Mouse (Mus musculus) embryonic facial prominence, embryonic 15.5 days (tissue): ENCODE measurements around the gene Arhgap9. TPM values are rescaled to one million over a fixed set of nuclear protein-coding genes. Genes with fewer than 3 reads are reported as not detected.
"Not testable (repeated sequence)": the region's sequence is repeated elsewhere in the genome, so short reads cannot be mapped to it uniquely, and the experiment has no call there.

Experiments used
- ATAC-seq: fragments of 200-750 bp; cut with Nextera tagmentation; 2 replicates; pipeline ENCODE4 v1.8.0; 2017; ENCODE audit warnings: low read depth, moderate TSS enrichment; ENCODE audit not compliant: insufficient number of reproducible peaks, low FRiP score, low TSS enrichment
- H3K27ac ChIP-seq: fragments of 300-500 bp; sonication (generic); replicated peaks from 2 replicates; pipeline ENCODE4 v1.5.1; 2015; ENCODE audit warnings: mild to moderate bottlenecking, inconsistent platforms
- H3K27me3 ChIP-seq: fragments of 300-500 bp; sonication (generic); 2 replicates; pipeline ENCODE4 v1.6.1; 2015; ENCODE audit warnings: inconsistent platforms
- H3K36me3 ChIP-seq: fragments of 300-500 bp; sonication (generic); 2 replicates; pipeline ENCODE4 v1.6.1; 2015; ENCODE audit warnings: mild to moderate bottlenecking, inconsistent platforms
- H3K4me1 ChIP-seq: fragments of 300-500 bp; sonication (generic); 2 replicates; pipeline ENCODE4 v1.6.1; 2015; ENCODE audit warnings: inconsistent platforms
- H3K4me2 ChIP-seq: fragments of 300-500 bp; sonication (generic); replicated peaks from 2 replicates; pipeline ENCODE4 v1.6.1; 2015; ENCODE audit warnings: mild to moderate bottlenecking, inconsistent platforms
- H3K4me3 ChIP-seq: fragments of 300-500 bp; sonication (generic); replicated peaks from 2 replicates; pipeline ENCODE4 v1.5.1; 2015; ENCODE audit warnings: mild to moderate bottlenecking, inconsistent platforms
- H3K9ac ChIP-seq: fragments of 300-500 bp; sonication (generic); 2 replicates; pipeline ENCODE4 v1.6.1; 2015; ENCODE audit warnings: inconsistent platforms
- H3K9me3 ChIP-seq: fragments of 300-500 bp; sonication (generic); replicated peaks from 2 replicates; pipeline ENCODE4 v1.6.1; 2016; ENCODE audit warnings: inconsistent platforms
- WGBS: fragments of 180-500 bp; shearing (Covaris S2); methylation state at CpG from one replicate; pipeline ENCODE4 v1.1.7; 2015; 5-methylcytosine and 5-hydroxymethylcytosine counted together
- polyA plus RNA-seq: library from polyadenylated mRNA; unstranded; fragments of >200 nt; fragmentation: Nextera tagmentation; extraction: Ambion mirVana; gene quantifications from 2 replicates; pipeline ENCODE4 v1.2.1, GENCODE M21; 2015

Arhgap9 gene
- polyA plus RNA-seq, 1 experiment from 2014 or later: 5.2 TPM

GRCm38 (mm10) chr10:127312858-127313257 is 8.9 kb upstream of the Arhgap9 start:
- Histone ChIP-seq H3K9ac (no peak overlapping the region), H3K27ac (no peak overlapping the region), H3K4me1 (peaks cover 12% of the 10 kb centered on the region), H3K36me3 (peaks cover 18% of the 10 kb centered on the region), H3K4me3 (no peak overlapping the region), H3K27me3 (no peaks in the 10 kb centered on the region), H3K4me2 (no peak overlapping the region), H3K9me3 (no peaks in the 10 kb centered on the region)
- no peak for ATAC-seq
- WGBS: 69% methylated on average over 4 of the region's 4 CpGs

- not testable (repeated sequence) for H3K9me3 ChIP-seq, H3K27ac ChIP-seq, H3K27me3 ChIP-seq, H3K4me2 ChIP-seq, H3K9ac ChIP-seq, H3K4me3 ChIP-seq, ATAC-seq
- WGBS: 94% methylated on average over 5 of the region's 5 CpGs
- Histone ChIP-seq H3K4me1 (peaks cover 12% of the 10 kb centered on the region), H3K36me3 (peaks cover 12% of the 10 kb centered on the region)
Observed at GRCm38 (mm10) chr10:127313516-127313915, 8.2 kb upstream of the Arhgap9 start.

GRCm38 (mm10) chr10:127314950-127315349 is 6.8 kb upstream of the Arhgap9 start:
- not testable (repeated sequence) for H3K9ac ChIP-seq, H3K27me3 ChIP-seq, H3K27ac ChIP-seq, H3K4me2 ChIP-seq, H3K4me3 ChIP-seq, H3K36me3 ChIP-seq, H3K9me3 ChIP-seq, ATAC-seq
- H3K4me1 ChIP-seq: peaks cover 11% of the 10 kb centered on the region
- 73% methylated on average over 1 of the region's 1 CpGs for WGBS

GRCm38 (mm10) chr10:127317277-127317676 is 4.5 kb upstream of the Arhgap9 start:
- Histone ChIP-seq H3K36me3 (no peaks in the 10 kb centered on the region), H3K27ac (no peak overlapping the region), H3K27me3 (0 out of 2 replicates have a peak, but pooled peaks cover 5% of the 10 kb centered on the region), H3K4me2 (no peak overlapping the region), H3K4me3 (no peak overlapping the region), H3K4me1 (no peaks in the 10 kb centered on the region), H3K9ac (no peak overlapping the region), H3K9me3 (no peaks in the 10 kb centered on the region)
- 75% methylated on average over 2 of the region's 2 CpGs for WGBS
- no peak for ATAC-seq

GRCm38 (mm10) chr10:127318009-127318408 is 3.8 kb upstream of the Arhgap9 start:
- Histone ChIP-seq H3K9me3 (no peaks in the 10 kb centered on the region), H3K4me1 (no peaks in the 10 kb centered on the region), H3K27me3 (0 out of 2 replicates have a peak, but pooled peaks cover 5% of the 10 kb centered on the region), H3K4me2 (no peak overlapping the region), H3K9ac (no peak overlapping the region), H3K36me3 (no peaks in the 10 kb centered on the region), H3K4me3 (no peak overlapping the region), H3K27ac (no peak overlapping the region)
- no peak for ATAC-seq
- WGBS: 36% methylated on average over 4 of the region's 4 CpGs

GRCm38 (mm10) chr10:127319969-127320368 is 1.8 kb upstream of the Arhgap9 start:
- H3K36me3 ChIP-seq: no peaks in the 10 kb centered on the region
- H3K4me1 ChIP-seq: no peaks in the 10 kb centered on the region
- H3K27ac ChIP-seq: no peak overlapping the region
- ATAC-seq: no peak
- WGBS: 73% methylated on average over 7 of the region's 7 CpGs
- no peak overlapping the region for H3K4me3 ChIP-seq
- no peak overlapping the region for H3K4me2 ChIP-seq
- H3K27me3 ChIP-seq: peaks cover 9% of the 10 kb centered on the region
- H3K9ac ChIP-seq: no peak overlapping the region
- H3K9me3 ChIP-seq: no peaks in the 10 kb centered on the region

- Histone ChIP-seq H3K4me1 (peaks cover 15% of the 10 kb centered on the region), H3K36me3 (no peaks in the 10 kb centered on the region), H3K4me2 (no peak overlapping the region), H3K9ac (no peak overlapping the region), H3K9me3 (no peaks in the 10 kb centered on the region), H3K27me3 (peaks cover 28% of the 10 kb centered on the region), H3K27ac (no peak overlapping the region), H3K4me3 (no peak overlapping the region)
- WGBS: 70% methylated on average over 13 of the region's 13 CpGs
- no peak for ATAC-seq
Observed at GRCm38 (mm10) chr10:127322178-127322577, 414 bp downstream of the Arhgap9 start.

GRCm38 (mm10) chr10:127322669-127323068 is 905 bp downstream of the Arhgap9 start:
- 69% methylated on average over 4 of the region's 4 CpGs for WGBS
- H3K4me3 ChIP-seq: no peak overlapping the region
- H3K4me1 ChIP-seq: peaks cover 15% of the 10 kb centered on the region
- no peak overlapping the region for H3K4me2 ChIP-seq
- ATAC-seq: no peak
- no peak overlapping the region for H3K9ac ChIP-seq
- H3K36me3 ChIP-seq: no peaks in the 10 kb centered on the region
- H3K9me3 ChIP-seq: no peaks in the 10 kb centered on the region
- H3K27me3 ChIP-seq: peaks cover 33% of the 10 kb centered on the region
- H3K27ac ChIP-seq: no peak overlapping the region

- no peaks in the 10 kb centered on the region for H3K36me3 ChIP-seq
- H3K9ac ChIP-seq: no peak overlapping the region
- H3K4me2 ChIP-seq: no peak overlapping the region
- no peak overlapping the region for H3K27ac ChIP-seq
- peaks cover 37% of the 10 kb centered on the region for H3K27me3 ChIP-seq
- no peak overlapping the region for H3K4me3 ChIP-seq
- ATAC-seq: no peak
- WGBS: 69% methylated on average over 17 of the region's 17 CpGs
- H3K4me1 ChIP-seq: peaks cover 15% of the 10 kb centered on the region
- no peaks in the 10 kb centered on the region for H3K9me3 ChIP-seq
Observed at GRCm38 (mm10) chr10:127323131-127323855, 1.5 kb downstream of the Arhgap9 start.

- no peak for ATAC-seq
- H3K4me2 ChIP-seq: no peak overlapping the region
- H3K4me3 ChIP-seq: no peak overlapping the region
- peaks cover 47% of the 10 kb centered on the region for H3K27me3 ChIP-seq
- no peak overlapping the region for H3K9ac ChIP-seq
- 13% methylated on average over 7 of the region's 7 CpGs for WGBS
- H3K4me1 ChIP-seq: peaks cover 15% of the 10 kb centered on the region
- no peaks in the 10 kb centered on the region for H3K9me3 ChIP-seq
- H3K27ac ChIP-seq: no peak overlapping the region
- no peaks in the 10 kb centered on the region for H3K36me3 ChIP-seq
Observed at GRCm38 (mm10) chr10:127324495-127324894, 2.7 kb downstream of the Arhgap9 start.

- Histone ChIP-seq H3K4me1 (peaks cover 15% of the 10 kb centered on the region), H3K27me3 (peaks cover 55% of the 10 kb centered on the region), H3K36me3 (peaks cover 5% of the 10 kb centered on the region; the same call in 1 of the 2 replicates), H3K9me3 (no peaks in the 10 kb centered on the region), H3K9ac (no peak overlapping the region), H3K4me2 (peak overlapping the region; percentile 77), H3K4me3 (peak overlapping the region; percentile 43), H3K27ac (no peak overlapping the region)
- 36% methylated on average over 14 of the region's 14 CpGs for WGBS
- no peak for ATAC-seq
Observed at GRCm38 (mm10) chr10:127325454-127326016, 3.8 kb downstream of the Arhgap9 start.
